Mouse (Mus musculus) gastrocnemius, adult 18-20 months (tissue): ENCODE results near the gene Pnpo. TPM values are rescaled to one million over a fixed set of nuclear protein-coding genes. Genes with fewer than 3 reads are reported as not detected.

ENCODE experiments used
- DNase-seq: peaks from one replicate; pipeline ENCODE4 v3.0.0; 2021; ENCODE audit warnings: low spot score
- long read RNA-seq, 2 experiments: library from polyadenylated mRNA; stranded (forward); transcript quantifications; one replicate each; pipeline ENCODE4 v2.0.0; 2021
- total RNA-seq, 2 experiments: library from RNA; stranded (reverse); gene quantifications; 2 replicates each; pipeline ENCODE4 v1.2.3; 2021

The Pnpo gene
- total RNA-seq: 1 to 10 TPM; 7.6 to 9.0 TPM
- long read RNA-seq, experiment 1, transcript Pnpo-201 (7 exons, 1,994 nt): major isoform, 16 of 16 reads
- long read RNA-seq, experiment 1, partial matches to known transcripts: 0 of 16 reads
- long read RNA-seq, experiment 1, other reads (novel, unspliced or antisense): 0 of 16 reads
- long read RNA-seq, experiment 2, transcript Pnpo-201 (7 exons, 1,994 nt): major isoform, 17 of 19 reads
- long read RNA-seq, experiment 2, partial matches to known transcripts: 0 of 19 reads
- long read RNA-seq, experiment 2, other reads (novel, unspliced or antisense): 2 of 19 reads

DNA sequence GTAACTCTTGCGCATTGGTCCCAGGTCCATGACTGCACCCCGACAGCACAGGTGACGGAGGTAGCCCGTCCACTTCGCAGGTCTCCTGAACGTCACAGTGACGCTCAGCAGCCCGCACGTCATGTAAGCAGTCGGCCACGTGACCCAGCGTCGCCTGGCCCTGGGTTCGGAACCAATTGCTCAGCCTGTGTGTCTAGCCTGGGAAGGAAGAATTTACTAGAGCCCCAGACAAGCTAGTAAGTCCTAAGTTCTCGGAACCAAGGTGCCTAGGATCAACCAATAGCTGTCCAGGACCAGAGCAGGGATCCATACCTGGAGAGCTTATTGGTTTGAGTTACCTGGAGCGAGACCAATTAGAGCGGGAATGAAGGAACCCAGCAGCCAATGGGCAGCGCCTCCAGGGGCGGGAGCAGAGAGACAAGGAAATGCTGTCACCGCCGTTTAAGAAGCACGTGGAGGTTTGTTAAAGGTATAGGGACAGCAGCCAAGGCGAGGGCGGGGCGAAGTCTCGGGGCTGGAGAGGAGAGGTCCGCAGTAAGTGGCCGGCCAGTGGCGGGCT lies at the start of gene Pnpo:
Gene Pnpo (minus strand): TSS at position 241 of the 559 bp plus-strand sequence.
- peak; percentile 95 for DNase-seq

DNA sequence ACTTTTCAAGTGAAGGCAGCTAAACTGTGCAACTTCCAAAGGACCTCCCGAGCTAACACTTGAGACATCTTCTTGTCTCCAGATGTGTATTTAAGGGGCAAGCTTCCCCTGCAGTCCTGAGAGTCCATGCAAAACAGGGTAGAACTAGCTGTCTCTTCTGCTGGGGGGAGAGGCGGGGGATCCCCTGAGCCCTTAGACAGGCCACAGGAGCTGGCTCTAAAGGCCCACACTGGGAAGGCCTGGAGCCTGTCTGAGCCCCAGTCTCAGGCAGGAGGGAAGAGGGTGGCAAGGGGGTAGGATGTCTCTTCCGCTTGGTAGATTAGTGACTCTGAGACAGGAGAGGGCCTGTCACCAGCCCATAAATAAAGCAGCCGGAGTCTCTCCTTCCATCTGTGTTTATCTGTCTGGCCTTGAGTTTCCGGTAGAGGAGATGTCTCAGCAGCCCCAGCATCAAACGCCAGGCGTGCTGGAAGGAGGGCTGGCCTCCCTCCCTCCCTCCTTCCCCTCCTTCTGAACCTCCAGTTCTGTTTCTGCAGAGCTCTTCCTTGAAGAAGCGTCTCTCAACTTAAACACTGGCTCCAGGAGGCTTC lies 49.0 kb upstream of the Pnpo start:
- no peak for DNase-seq

DNA sequence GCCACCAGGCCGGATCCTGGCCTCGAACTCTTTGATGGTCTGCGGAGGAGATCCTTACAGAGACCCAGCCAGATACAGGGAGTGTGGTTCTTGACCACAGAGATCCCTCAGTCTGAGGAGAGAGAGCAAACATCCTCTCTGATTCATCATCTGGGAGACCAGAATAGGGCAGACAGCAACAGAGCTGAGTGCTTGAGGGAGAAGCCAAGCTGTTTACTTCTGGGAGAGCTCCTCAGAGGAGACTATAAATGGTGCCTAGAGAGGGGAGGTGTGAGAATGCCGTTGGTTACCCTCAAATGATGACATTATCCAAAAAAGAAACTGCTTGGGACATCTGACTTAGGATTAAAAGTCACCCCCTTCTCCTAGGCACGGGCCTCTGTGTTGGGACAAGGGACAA lies 47.7 kb upstream of the Pnpo start:
- DNase-seq: no peak

DNA sequence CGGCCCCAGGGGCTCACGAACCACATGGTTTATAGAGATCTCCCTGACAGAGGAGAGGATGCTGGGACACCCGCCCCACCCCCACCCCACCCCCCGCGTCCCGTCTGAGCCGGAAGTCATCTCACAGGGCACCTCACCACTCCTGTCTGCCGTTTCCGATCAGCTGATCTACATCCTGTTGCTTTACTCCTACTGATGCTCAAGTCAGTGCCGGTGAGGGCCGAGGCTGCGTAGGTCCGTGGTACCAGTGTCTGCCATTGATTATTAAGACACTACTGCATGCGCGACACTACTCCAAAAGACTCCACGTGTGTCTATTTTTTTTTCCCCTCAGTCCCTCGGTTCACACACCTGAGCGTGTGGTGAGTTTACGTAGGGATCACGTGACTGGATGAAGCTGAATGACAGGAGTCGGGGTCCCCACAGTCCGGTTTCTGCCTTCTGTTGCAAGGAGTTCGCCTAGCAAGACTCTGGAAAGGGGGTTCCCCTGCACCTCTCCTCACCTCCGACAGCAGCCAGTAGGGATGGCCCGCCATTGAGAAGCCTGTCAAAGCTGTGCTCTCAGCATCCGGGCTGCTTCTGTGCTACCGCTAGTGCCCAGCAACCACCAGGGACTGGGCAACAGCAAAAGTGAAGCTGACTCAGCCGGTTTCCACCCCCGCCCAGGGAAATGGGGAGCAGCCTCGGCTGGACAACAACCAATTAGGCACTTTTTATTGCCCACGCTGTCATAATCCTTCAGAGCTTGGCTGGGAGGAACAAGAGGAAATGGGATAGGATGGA lies 44.3 kb upstream of the Pnpo start:
- DNase-seq: no peak

DNA sequence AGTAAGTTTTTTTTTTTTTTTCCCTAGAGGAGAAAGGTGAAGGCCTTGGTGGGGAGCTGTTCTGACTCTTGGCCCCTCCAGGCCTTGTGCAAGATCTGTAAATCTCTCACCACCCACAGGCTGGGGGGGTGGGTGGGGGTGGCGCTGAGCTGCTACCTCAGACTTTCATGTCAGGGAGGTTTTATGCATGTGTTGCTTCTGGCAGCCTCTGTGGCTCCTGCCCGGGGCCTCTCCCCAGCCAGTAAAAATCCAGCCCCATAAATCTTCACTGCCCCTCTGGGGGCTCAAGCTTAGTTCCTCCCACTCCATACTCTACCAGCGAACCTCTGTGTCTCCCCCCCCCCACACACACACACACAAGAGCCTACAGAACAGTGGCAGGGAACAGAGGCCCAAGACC lies 42.7 kb upstream of the Pnpo start:
- no peak for DNase-seq

DNA sequence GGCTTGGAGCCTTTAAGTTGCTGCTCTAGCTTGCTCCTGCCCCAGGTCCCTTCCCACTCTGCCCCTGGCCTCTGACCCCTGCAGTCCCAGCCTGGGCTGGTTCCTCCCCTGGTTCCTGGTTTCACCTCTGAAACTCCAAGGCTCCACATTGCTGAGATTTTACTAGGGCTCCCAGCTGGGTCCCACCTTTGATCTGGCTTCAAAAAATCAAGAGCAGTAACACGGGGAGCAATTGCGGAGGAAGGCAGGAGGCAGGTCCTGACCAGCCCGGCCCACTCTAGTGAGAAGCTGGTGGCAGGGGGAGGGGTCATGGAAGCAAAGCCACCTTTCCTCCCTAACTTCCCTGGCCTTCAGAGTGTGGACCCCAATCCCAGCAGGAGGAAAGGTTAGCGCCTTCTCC lies 41.1 kb upstream of the Pnpo start:
- DNase-seq: no peak

DNA sequence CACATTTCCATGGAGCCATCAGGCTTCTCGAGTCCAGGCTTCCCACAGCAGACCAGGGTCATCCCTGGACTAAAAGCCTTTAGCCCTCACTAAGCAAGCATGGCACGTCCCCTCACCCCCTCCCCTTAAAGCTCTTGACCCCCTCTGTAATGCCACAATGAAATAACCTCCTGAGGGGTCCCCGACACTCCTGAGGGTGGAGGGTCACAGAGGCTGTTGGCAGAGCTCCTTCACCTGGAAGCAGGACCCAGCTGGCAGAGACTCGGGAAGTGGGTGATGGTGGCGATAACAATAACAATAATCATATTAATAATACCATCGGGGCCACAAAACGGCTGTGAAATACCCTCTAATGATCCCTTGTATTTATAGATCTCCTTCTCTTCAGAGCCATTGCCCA lies 39.1 kb upstream of the Pnpo start, which contains the start of gene Sp2:
Gene Sp2 (minus strand): TSS at position 101 of the 400 bp plus-strand sequence.
- no peak for DNase-seq

DNA sequence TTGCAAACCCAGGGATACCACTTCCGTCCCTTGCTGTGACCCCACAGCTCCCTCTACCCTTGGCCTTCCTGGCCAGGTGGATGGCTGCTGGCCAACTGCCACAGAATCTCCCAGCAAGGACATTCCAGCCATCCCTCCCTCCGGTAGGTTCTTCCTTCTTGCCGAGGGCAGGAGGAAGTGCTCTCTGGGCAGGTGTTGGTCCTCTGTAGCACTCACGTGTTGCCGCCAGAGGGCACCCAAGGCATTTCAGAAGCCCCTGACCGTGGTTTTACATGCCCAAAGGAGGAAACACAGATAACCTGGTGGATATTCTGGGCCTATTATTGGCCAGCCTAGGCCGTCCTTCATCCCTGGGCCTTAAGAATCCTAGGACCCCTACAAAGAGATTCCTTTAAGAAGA lies 38.6 kb upstream of the Pnpo start:
- DNase-seq: peak; percentile 78

DNA sequence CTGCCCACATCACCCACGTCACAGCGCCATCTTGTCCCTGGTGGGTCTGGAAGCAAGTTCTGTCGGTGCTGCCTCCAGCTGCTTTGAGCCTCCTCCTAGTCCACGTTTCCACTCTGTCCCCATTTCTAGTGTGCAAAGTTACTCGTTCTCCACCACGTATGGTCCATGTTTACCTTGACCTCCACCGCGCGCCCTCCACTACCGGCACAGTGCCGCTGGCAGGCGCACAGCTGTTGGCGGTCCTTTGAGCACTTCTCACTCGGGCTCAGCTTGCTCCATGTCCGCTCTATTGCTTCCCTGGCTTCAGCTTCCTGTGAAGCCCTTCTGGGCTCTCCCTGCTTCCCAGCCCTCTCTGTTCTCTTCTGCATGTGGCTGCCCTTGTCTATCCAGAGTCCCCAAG lies 37.7 kb upstream of the Pnpo start:
- DNase-seq: no peak

DNA sequence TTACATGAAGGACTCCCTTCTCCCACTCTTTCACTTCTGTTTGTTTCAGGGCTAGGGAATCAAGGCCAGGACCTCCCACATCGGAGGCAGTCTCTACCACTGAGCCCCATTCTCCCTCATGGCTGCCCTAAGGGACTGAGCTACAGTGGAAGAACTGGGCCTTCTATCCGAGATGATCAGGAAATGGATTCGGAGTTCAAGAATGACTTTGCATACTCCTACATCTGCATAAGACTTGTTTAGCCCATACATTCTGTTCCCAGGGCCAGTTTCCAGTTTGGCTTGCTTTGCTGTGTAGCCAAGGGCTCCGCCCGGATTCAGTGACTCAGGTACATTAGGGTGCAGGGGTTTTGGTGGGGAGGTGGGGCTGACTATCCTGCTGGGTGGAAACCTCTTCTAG lies 36.2 kb upstream of the Pnpo start:
- DNase-seq: no peak

DNA sequence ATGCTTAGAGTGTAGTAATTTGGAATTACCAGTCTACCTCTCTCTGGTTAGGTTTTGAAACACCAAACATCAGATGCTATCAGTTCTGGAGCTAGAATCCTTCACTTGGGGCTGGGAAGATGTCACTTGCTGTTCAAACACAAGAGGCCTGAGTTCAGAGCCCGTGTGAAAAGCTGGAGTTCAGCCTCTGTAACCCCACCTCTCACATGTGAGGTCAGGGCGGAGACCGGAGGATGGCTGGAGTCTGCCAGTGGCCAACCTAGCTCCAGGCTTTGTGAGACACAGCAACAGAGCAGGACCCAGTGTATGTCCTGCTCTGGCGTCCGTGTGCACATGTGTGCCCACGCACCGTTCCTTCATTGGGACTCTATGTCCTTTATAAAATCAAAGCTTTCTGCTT lies 35.5 kb upstream of the Pnpo start:
- no peak for DNase-seq

DNA sequence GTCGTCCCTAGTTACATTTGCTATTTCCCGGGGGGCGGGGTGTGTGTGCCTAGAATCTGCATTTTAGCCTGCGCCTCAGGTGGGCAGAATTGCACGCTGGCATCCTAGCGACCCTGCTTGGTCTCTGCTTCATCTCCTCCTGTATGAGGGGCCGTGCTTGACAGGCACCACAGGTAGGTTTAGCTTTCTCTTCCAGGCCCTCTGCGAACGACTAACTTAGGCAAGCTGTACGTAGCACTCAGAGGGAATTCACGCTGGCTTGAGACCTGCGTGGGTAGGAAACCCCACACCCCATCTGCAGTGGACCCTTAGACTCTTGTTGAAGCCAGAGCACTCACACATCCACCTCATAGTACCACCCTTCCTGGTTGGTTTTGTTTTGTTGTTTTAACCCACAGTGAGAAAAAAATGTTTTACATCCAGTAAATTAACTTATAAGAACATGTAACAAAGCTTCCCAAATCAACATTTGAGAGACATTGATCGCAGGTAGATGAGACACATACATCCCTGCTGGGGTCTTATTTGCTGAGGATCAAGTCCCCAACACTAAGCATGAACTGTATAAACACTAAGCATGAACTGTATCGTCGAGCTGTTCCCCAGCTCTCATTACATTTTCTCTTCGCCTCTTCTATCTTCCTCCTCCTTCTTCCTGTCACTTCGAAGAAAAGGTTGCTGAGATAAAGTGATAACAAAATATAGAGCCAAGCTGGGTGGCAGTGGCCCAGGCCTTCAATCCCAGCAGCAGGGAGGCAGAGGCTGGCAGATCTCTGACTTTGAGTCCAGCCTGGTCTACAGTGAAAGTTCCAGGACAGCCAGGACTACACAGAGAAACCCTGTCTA lies 34.8 kb upstream of the Pnpo start:
- no peak for DNase-seq

DNA sequence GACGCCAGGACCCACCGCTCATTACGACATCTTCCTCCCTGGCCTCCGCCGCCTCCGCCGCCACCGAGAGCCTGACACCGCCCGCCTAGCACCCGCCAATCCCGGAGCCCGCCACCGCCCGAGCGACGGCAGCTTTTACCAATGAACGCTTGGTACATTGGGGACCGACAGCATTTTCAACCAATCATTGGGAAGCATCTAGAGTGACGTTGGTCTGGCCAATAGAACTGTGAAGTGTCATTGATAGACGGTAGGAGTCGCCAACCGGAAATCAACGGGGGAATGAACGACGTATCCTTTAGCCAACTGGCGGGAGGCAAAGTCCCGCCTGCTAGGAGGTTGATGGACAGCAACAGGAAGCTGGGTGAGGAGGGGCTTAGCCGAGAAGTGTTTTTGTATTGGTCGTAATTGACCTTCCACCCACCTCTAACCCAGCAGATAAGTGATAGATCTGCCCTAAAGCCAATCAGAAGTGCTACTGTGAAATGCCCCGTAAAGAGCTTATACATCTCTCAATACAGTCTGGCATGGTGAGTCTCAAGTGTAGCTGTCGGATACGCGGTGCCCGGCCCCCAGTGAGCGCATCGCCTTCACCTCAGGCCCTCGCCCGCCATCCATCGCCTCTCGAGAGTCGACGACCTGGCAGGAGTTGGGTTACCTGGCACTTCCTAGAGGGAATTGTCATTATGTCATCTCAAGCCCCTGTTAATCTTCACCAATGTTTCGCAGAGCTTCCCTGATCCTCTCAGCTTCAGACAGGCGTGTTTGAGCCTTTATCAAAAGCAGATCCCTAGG lies 34.0 kb upstream of the Pnpo start:
- DNase-seq: peak; percentile 100

DNA sequence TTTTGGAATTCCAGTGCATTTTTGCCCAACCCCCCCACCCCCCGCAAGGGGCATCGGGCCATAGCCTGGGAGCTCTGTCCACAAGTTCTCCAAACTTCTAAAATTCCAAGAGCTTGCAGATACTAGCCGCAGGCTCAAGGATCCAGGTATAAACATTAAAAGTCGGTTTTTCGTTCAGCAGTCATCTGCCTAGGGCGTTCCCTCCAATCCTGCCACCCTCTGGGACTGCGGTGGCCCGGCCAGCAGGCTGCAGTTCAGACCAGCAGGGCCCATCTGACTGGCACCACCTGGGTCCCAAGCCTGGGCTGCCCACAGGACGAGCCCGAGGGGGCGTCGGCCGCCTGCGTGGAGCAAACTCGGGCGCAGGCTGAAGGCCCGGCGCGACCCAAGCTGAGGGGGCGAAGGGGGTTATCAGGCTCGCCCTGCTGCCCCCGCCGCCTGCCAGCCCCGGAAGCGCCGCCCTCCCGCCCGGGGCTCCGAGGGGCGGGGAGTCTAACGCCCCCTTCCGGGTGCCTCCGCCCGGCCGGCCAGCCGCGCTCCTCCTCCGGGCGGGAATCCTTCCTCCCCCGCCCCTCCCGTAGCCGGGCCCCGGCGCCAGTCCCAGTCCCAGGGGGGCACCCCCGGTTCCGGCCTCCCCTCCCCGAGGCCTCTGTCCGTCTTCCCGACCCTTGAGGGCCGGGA lies 33.3 kb upstream of the Pnpo start:
- peak; percentile 85 for DNase-seq

DNA sequence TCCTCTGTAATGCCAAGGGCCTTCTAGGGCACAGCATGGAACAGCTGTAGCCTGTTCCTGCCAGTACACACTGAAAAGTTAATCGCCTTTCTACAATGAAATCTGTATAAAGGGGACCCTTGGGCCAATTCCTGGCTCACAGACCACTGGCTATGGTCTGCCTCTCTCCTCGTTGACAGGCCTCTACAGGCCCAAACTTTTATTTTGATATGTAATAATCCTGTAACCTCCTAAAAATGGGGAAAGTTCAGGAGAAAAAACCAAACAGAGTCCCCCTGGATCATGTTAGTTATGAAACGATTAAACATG lies 32.5 kb upstream of the Pnpo start:
- no peak for DNase-seq

DNA sequence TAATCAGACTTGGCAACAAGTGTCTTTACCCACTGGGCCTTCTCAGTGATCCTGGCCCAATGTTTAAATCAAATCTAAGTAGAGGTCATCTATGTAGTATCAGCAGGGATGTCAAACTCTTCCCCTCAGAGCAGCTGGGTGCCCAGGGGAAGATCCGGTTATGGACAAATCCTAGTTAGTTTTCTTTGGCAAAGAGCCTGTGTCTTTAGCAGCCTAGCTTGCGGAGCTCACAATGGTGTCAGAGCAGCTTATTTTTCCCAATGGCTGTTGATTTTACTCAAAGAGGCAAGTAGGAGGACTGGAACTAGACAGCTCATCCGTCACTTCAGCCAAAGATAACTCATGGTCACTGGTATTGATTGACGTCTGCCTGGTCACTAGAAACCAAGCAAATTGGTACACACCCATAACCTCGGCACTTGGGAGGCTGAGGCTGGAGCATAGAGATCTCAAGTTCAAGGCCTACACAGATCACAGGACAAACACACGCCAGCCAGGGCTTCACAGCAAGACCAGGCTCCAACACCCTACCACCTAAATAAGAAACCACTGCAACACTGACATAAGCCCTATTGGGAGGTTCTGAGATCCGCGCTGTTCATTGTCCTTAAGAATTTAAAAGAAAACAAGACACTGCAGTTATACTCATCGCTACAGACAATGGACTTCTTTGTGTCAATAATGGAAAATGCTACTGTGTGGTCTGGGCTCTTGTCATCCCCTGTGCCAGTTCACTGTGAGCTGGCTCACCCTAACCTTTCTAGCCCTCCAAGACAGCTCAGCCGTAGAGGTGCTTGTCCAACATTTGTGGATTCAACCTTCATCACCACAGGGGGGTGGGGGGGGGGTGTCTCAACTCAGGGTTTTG lies 32.0 kb upstream of the Pnpo start:
- no peak for DNase-seq

DNA sequence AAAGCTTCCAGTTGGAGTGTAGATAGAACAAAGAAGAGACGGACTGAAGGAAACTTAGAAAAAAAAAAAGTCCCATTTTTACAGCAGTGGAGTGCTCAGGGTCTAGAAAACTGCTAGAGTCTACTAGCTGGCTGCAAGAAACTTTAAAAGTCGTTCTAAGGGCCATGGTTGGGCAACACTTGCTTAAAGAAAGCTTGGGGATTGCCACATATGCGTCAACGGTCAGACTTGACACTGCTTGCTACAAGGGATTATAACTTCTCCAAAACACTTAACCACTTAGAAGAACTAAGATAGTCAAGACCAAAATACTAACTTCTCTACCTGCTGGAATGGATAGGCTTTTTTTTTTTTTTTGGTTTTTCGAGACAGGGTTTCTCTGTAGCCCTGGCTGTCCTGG lies 31.0 kb upstream of the Pnpo start:
- DNase-seq: no peak

DNA sequence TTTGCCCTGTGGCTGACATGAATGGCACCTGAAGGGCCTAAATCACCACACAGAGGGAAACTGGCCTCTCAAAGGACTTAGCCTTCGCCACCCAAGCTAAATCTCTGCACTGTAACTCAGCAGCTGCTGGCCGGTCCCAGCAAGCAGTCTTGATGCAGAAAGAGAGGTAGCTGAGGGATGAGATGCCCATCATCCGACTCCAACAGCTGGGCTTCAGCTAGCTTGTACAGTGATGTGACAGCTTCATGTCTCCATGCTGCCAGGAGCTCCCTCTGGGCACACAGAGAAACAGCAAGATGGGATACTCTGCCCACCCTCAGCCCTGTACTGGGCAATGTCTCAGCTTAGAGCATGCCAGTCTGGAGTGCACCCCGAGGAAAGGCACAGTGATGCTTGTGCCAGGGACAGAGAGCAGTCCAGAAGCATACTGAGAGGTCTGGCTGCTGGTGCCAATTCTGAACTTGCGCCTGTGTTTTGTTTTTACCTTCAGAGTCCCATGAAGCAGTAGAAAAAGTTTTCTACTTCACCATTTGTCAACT lies 29.7 kb upstream of the Pnpo start:
- peak; percentile 63 for DNase-seq

DNA sequence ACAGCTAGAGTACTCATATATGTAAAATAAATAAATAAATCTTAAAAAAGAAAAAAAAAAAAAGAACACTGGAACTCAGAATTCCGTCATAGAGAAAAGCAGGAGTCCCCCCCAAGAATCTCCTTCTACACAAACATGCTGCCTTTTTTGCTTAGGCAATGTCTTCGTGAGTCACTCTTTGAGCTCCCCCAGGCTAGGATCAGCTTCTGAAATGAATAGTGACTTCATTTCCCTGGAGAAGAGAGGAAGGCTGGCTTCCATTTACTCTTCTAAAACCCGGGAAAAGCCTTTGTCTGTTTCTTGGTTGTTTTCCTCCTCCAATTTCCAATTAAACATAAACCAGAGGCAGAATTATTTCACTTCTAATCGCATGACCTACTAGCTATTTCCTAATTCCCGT lies 29.1 kb upstream of the Pnpo start:
- DNase-seq: peak; percentile 57
